Mouse (Mus musculus) small intestine, adult 2 months (tissue): ENCODE measurements around the gene Zbed6. TPM values are rescaled to one million over a fixed set of nuclear protein-coding genes. Genes with fewer than 3 reads are reported as not detected.

Experiments used
- H3K27ac ChIP-seq: fragments of 200-500 bp; 2 replicates; pipeline ENCODE4 v1.5.1; 2012; ENCODE audit warnings: low read depth, low read length, control low read depth, inconsistent platforms; ENCODE audit not compliant: insufficient read depth
- H3K27me3 ChIP-seq: fragments of 200-500 bp; 2 replicates; pipeline ENCODE4 v1.6.1; 2012; ENCODE audit warnings: mild to moderate bottlenecking, moderate library complexity, low read length, inconsistent platforms; ENCODE audit not compliant: control insufficient read depth, insufficient read depth
- H3K36me3 ChIP-seq: fragments of 200-500 bp; 2 replicates; pipeline ENCODE4 v1.6.1; 2012; ENCODE audit warnings: mild to moderate bottlenecking, low read length, control low read depth, inconsistent platforms; ENCODE audit not compliant: control insufficient read depth, insufficient read depth
- H3K4me1 ChIP-seq: fragments of 200-500 bp; 2 replicates; pipeline ENCODE4 v1.6.1; 2012; ENCODE audit warnings: low read length, inconsistent platforms, mixed read lengths; ENCODE audit not compliant: control insufficient read depth, insufficient read depth, insufficient read length
- H3K4me3 ChIP-seq: fragments of 200-500 bp; 2 replicates; pipeline ENCODE4 v1.5.1; 2012; ENCODE audit warnings: low read depth, mild to moderate bottlenecking, control low read depth, inconsistent platforms, low read length, moderate library complexity
- CTCF ChIP-seq: fragments of 200-500 bp; IDR thresholded peaks from 2 replicates; pipeline ENCODE4 v1.5.1; 2012; ENCODE audit warnings: low read depth, mild to moderate bottlenecking, control low read depth, inconsistent platforms, low read length, moderate library complexity, mixed read lengths; ENCODE audit not compliant: insufficient replicate concordance, insufficient read length; ENCODE audit errors: extremely low read depth
- POLR2A ChIP-seq: fragments of 200-500 bp; IDR thresholded peaks from 2 replicates; pipeline ENCODE4 v1.6.1; 2012; ENCODE audit warnings: low read depth, mild to moderate bottlenecking, control low read depth, inconsistent platforms, low read length, moderate library complexity
- WGBS: fragments of 180-500 bp; shearing (Covaris S2); methylation state at CpG from one replicate; pipeline ENCODE4 v1.1.7; 2018; 5-methylcytosine and 5-hydroxymethylcytosine counted together
- polyA plus RNA-seq: library from polyadenylated mRNA; depleted of rRNA; stranded (reverse); fragments of >200 nt; gene quantifications from 2 replicates; pipeline ENCODE4 v1.2.3, GENCODE M21; 2012

Gene Zbed6
- polyA plus RNA-seq, 1 experiment, result 1.0 TPM

GRCm38 (mm10) chr1:133662941-133663340, 2.3 kb upstream of the Zbed6 start:
- H3K27ac ChIP-seq, result no peak overlapping the region
- H3K4me1 ChIP-seq, result peaks cover 4% of the 10 kb centered on the region; the same call in 1 of the 2 replicates
- no peaks in the 10 kb centered on the region for H3K27me3 ChIP-seq
- H3K4me3 ChIP-seq, result no peak overlapping the region
- H3K36me3 ChIP-seq, result peaks cover 17% of the 10 kb centered on the region
- 95% methylated on average over 7 of the region's 7 CpGs for WGBS
- TF ChIP-seq CTCF, result no peak
- no peak for TF ChIP-seq POLR2A

- TF ChIP-seq POLR2A (peak; percentile 90), CTCF (no peak)
- peak within 1 kb of the TSS; percentile 73 for H3K4me3 ChIP-seq
- peak within 1 kb of the TSS; percentile 75 for H3K27ac ChIP-seq
- peaks cover 23% of the 10 kb centered on the region for H3K36me3 ChIP-seq
- WGBS, result 1% methylated on average over 26 of the region's 26 CpGs
- no peaks in the 10 kb centered on the region for H3K27me3 ChIP-seq
- peaks cover 4% of the 10 kb centered on the region; the same call in 1 of the 2 replicates for H3K4me1 ChIP-seq
Measured at GRCm38 (mm10) chr1:133661203-133661933, 683 bp upstream of the Zbed6 start, which contains the start of gene Gm38394. TSS of gene Gm38394 (minus strand) at chr1:133661318.

- Histone ChIP-seq H3K4me1 (peaks cover 6% of the 10 kb centered on the region; the same call in 1 of the 2 replicates), H3K36me3 (peaks cover 26% of the 10 kb centered on the region), H3K4me3 (no peak overlapping the region), H3K27ac (no peak overlapping the region), H3K27me3 (no peaks in the 10 kb centered on the region)
- 77% methylated on average over 3 of the region's 3 CpGs for WGBS
- no peak for TF ChIP-seq POLR2A
- no peak for TF ChIP-seq CTCF
Measured at GRCm38 (mm10) chr1:133658878-133659277, 1.8 kb downstream of the Zbed6 start.

GRCm38 (mm10) chr1:133656811-133657210, 3.9 kb downstream of the Zbed6 start:
- H3K27me3 ChIP-seq, result no peaks in the 10 kb centered on the region
- TF ChIP-seq POLR2A (no peak), CTCF (no peak)
- no peak overlapping the region for H3K4me3 ChIP-seq
- 69% methylated on average over 5 of the region's 5 CpGs for WGBS
- H3K27ac ChIP-seq, result no peak overlapping the region
- peaks cover 6% of the 10 kb centered on the region; the same call in 1 of the 2 replicates for H3K4me1 ChIP-seq
- peaks cover 31% of the 10 kb centered on the region for H3K36me3 ChIP-seq

- H3K27ac ChIP-seq, result no peak overlapping the region
- peaks cover 28% of the 10 kb centered on the region for H3K36me3 ChIP-seq
- WGBS, result 93% methylated on average over 1 of the region's 1 CpGs
- TF ChIP-seq CTCF, result no peak
- no peak for TF ChIP-seq POLR2A
- no peak overlapping the region for H3K4me3 ChIP-seq
- H3K27me3 ChIP-seq, result no peaks in the 10 kb centered on the region
- H3K4me1 ChIP-seq, result peaks cover 2% of the 10 kb centered on the region; the same call in 1 of the 2 replicates
Measured at GRCm38 (mm10) chr1:133653033-133653432, 7.7 kb downstream of the Zbed6 start.

- Histone ChIP-seq H3K27ac (no peak overlapping the region), H3K4me3 (no peak overlapping the region), H3K27me3 (no peaks in the 10 kb centered on the region), H3K36me3 (peaks cover 38% of the 10 kb centered on the region), H3K4me1 (0 out of 2 replicates have a peak, but pooled peaks cover 2% of the 10 kb centered on the region)
- 85% methylated on average over 7 of the region's 7 CpGs for WGBS
- no peak for TF ChIP-seq CTCF
- no peak for TF ChIP-seq POLR2A
Measured at GRCm38 (mm10) chr1:133650288-133651055, 10.2 kb downstream of the Zbed6 start.

GRCm38 (mm10) chr1:133645652-133646051, 15.0 kb downstream of the Zbed6 start:
- H3K27me3 ChIP-seq, result no peaks in the 10 kb centered on the region
- H3K36me3 ChIP-seq, result peaks cover 64% of the 10 kb centered on the region
- no peak overlapping the region for H3K27ac ChIP-seq
- WGBS, result 81% methylated on average over 5 of the region's 5 CpGs
- H3K4me1 ChIP-seq, result no peaks in the 10 kb centered on the region
- no peak for TF ChIP-seq POLR2A
- TF ChIP-seq CTCF, result no peak
- no peak overlapping the region for H3K4me3 ChIP-seq
